Mouse (Mus musculus) liver, postnatal 0 days (tissue): ENCODE measurements at regions not wholly inside any gene's neighbourhood (a gene's known extent, or its start where the extent isn't known, plus 50 kb on each side); places are given as distances from the start of the nearest gene placed in this dataset.

Source experiments
- ATAC-seq: fragments of 200-750 bp; cut with Nextera tagmentation; 2 replicates; pipeline ENCODE4 v1.8.0; 2017; ENCODE audit warnings: mild to moderate bottlenecking, moderate library complexity
- DNase-seq: peaks from one replicate; pipeline ENCODE4 v3.0.0-alpha.2; 2016
- H3K27ac ChIP-seq: fragments of 300-500 bp; sonication (generic); 2 replicates; pipeline ENCODE4 v1.5.1; 2014; ENCODE audit warnings: antibody characterized with exemption, moderate library complexity, mild to moderate bottlenecking, low read depth
- H3K27me3 ChIP-seq: fragments of 300-500 bp; sonication (generic); 2 replicates; pipeline ENCODE4 v1.6.1; 2014; ENCODE audit warnings: low read length, control low read depth, mixed read lengths; ENCODE audit not compliant: insufficient read depth
- H3K36me3 ChIP-seq: fragments of 300-500 bp; sonication (generic); replicated peaks from 2 replicates; pipeline ENCODE4 v1.6.1; 2014; ENCODE audit warnings: mild to moderate bottlenecking, control low read depth, low read length, moderate library complexity, mixed read lengths; ENCODE audit not compliant: insufficient read depth
- H3K4me1 ChIP-seq: fragments of 300-500 bp; sonication (generic); 2 replicates; pipeline ENCODE4 v1.6.1; 2014; ENCODE audit warnings: antibody characterized with exemption, mild to moderate bottlenecking, control low read depth; ENCODE audit not compliant: insufficient read depth
- H3K4me2 ChIP-seq: fragments of 300-500 bp; sonication (generic); 2 replicates; pipeline ENCODE4 v1.6.1; 2014; ENCODE audit warnings: low read depth, mild to moderate bottlenecking, low read length, moderate library complexity, mixed read lengths
- H3K4me3 ChIP-seq: fragments of 300-500 bp; sonication (generic); 2 replicates; pipeline ENCODE4 v1.5.1; 2014; ENCODE audit warnings: low read depth, low read length
- H3K9ac ChIP-seq: fragments of 300-500 bp; sonication (generic); replicated peaks from 2 replicates; pipeline ENCODE4 v1.6.1; 2014; ENCODE audit warnings: mild to moderate bottlenecking, moderate library complexity
- H3K9me3 ChIP-seq: fragments of 300-500 bp; sonication (generic); 2 replicates; pipeline ENCODE4 v1.6.1; 2016; ENCODE audit warnings: mild to moderate bottlenecking, control low read depth, low read length, mixed read lengths
- CTCF ChIP-seq: sonication (generic); IDR thresholded peaks from 2 replicates; pipeline ENCODE4 v1.5.1; 2016; ENCODE audit warnings: antibody characterized with exemption, low read depth
- EP300 ChIP-seq: IDR thresholded peaks from 2 replicates; pipeline ENCODE4 v1.6.1; 2016; ENCODE audit warnings: antibody characterized with exemption, low read depth, mild to moderate bottlenecking
- WGBS: fragments of 180-500 bp; shearing (Covaris S2); extraction: QIAGEN DNeasy Blood & Tissue Kit; methylation state at CpG from one replicate; pipeline ENCODE4 v1.1.7; 2014; ENCODE audit not compliant: insufficient replicate concordance; 5-methylcytosine and 5-hydroxymethylcytosine counted together

GRCm38 (mm10) chr6:51326103-51326829 is 106.2 kb upstream of the Nfe2l3 start:
- H3K27ac ChIP-seq = no peak overlapping the region
- no peaks in the 10 kb centered on the region for H3K27me3 ChIP-seq
- WGBS = 81% methylated on average over 2 of the region's 2 CpGs
- H3K4me3 ChIP-seq = no peak overlapping the region
- DNase-seq = no peak
- TF ChIP-seq CTCF (no peak), EP300 (no peak)
- no peaks in the 10 kb centered on the region for H3K36me3 ChIP-seq
- H3K9me3 ChIP-seq = no peaks in the 10 kb centered on the region
- H3K9ac ChIP-seq = no peak overlapping the region
- H3K4me2 ChIP-seq = no peak overlapping the region
- no peaks in the 10 kb centered on the region for H3K4me1 ChIP-seq
- no peak for ATAC-seq

GRCm38 (mm10) chr6:51329070-51329995 is 103.1 kb upstream of the Nfe2l3 start:
- Histone ChIP-seq H3K4me1 (no peaks in the 10 kb centered on the region), H3K9ac (no peak overlapping the region), H3K4me2 (no peak overlapping the region), H3K27me3 (no peaks in the 10 kb centered on the region), H3K4me3 (no peak overlapping the region), H3K27ac (no peak overlapping the region), H3K9me3 (no peaks in the 10 kb centered on the region), H3K36me3 (no peaks in the 10 kb centered on the region)
- no peak for DNase-seq
- no peak for ATAC-seq
- 82% methylated on average over 13 of the region's 13 CpGs for WGBS
- TF ChIP-seq CTCF = no peak
- no peak for TF ChIP-seq EP300

- Histone ChIP-seq H3K36me3 (no peaks in the 10 kb centered on the region), H3K27ac (no peak overlapping the region), H3K4me3 (no peak overlapping the region), H3K9me3 (no peaks in the 10 kb centered on the region), H3K4me2 (no peak overlapping the region), H3K27me3 (no peaks in the 10 kb centered on the region), H3K4me1 (no peaks in the 10 kb centered on the region), H3K9ac (no peak overlapping the region)
- DNase-seq = no peak
- TF ChIP-seq EP300 = no peak
- WGBS = 46% methylated on average over 5 of the region's 5 CpGs
- ATAC-seq = no peak
Observed at GRCm38 (mm10) chr6:51330069-51330706, 102.3 kb upstream of the Nfe2l3 start.

- Histone ChIP-seq H3K9ac (no peak overlapping the region), H3K9me3 (no peaks in the 10 kb centered on the region), H3K27me3 (no peaks in the 10 kb centered on the region), H3K4me1 (no peaks in the 10 kb centered on the region), H3K4me2 (no peak overlapping the region), H3K27ac (no peak overlapping the region), H3K4me3 (no peak overlapping the region), H3K36me3 (no peaks in the 10 kb centered on the region)
- TF ChIP-seq EP300 = no peak
- no peak for TF ChIP-seq CTCF
- DNase-seq (no peak), ATAC-seq (no peak)
- WGBS = 78% methylated on average over 11 of the region's 11 CpGs
Observed at GRCm38 (mm10) chr6:51332841-51333240, 99.6 kb upstream of the Nfe2l3 start.

GRCm38 (mm10) chr6:51333722-51334360 is 98.6 kb upstream of the Nfe2l3 start:
- H3K4me1 ChIP-seq = no peaks in the 10 kb centered on the region
- 54% methylated on average over 7 of the region's 7 CpGs for WGBS
- H3K4me2 ChIP-seq = no peak overlapping the region
- H3K9me3 ChIP-seq = no peaks in the 10 kb centered on the region
- no peak for DNase-seq
- H3K4me3 ChIP-seq = no peak overlapping the region
- no peak for TF ChIP-seq EP300
- no peak for TF ChIP-seq CTCF
- H3K27me3 ChIP-seq = no peaks in the 10 kb centered on the region
- no peaks in the 10 kb centered on the region for H3K36me3 ChIP-seq
- no peak for ATAC-seq
- H3K9ac ChIP-seq = no peak overlapping the region
- no peak overlapping the region for H3K27ac ChIP-seq

- TF ChIP-seq EP300 (no peak), CTCF (no peak)
- DNase-seq (no peak), ATAC-seq (no peak)
- Histone ChIP-seq H3K9me3 (no peaks in the 10 kb centered on the region), H3K4me2 (no peak overlapping the region), H3K27me3 (no peaks in the 10 kb centered on the region), H3K4me3 (no peak overlapping the region), H3K36me3 (no peaks in the 10 kb centered on the region), H3K9ac (no peak overlapping the region), H3K4me1 (no peaks in the 10 kb centered on the region), H3K27ac (no peak overlapping the region)
- WGBS = 77% methylated on average over 5 of the region's 5 CpGs
Observed at GRCm38 (mm10) chr6:51335314-51335713, 97.2 kb upstream of the Nfe2l3 start.
